Mouse (Mus musculus) adrenal gland, adult 10 weeks (tissue): ENCODE data around the gene Arhgap23. TPM values are rescaled to one million over a fixed set of nuclear protein-coding genes. Genes with fewer than 3 reads are reported as not detected.

Experiments
- polyA plus RNA-seq: library from polyadenylated mRNA; stranded (reverse); fragments of 350-450 nt; fragmentation: Illumina TruSeq; extraction: RNeasy Lipid Tissue Mini Kit (QIAGEN cat#74804); gene quantifications from one replicate; pipeline ENCODE4 v1.2.3, GENCODE M21; 2014; ENCODE audit warnings: low read depth, low replicate concordance

Gene Arhgap23
- 10.8 TPM for polyA plus RNA-seq

DNA sequence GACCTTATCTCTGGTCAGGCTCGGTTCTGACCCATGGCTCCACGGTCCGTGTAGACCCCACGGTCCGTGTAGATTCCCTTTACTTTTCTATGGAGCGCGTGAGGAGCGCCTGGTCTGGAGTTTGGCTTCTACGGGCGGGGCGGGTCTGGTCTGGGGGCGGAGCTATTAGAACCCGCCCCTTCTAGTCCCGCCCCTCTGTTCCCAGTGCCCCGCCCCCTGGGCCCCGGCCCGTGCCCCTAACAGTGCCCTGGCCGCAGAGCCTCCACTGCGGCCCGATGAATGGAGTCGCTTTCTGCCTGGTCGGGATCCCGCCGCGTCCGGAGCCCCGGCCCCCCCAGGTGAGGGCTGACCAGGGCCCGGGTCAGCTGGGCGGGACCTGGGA is at the start of gene Arhgap23:
TSS of gene Arhgap23 (plus strand) at position 204 of the 382 bp plus-strand sequence.

DNA sequence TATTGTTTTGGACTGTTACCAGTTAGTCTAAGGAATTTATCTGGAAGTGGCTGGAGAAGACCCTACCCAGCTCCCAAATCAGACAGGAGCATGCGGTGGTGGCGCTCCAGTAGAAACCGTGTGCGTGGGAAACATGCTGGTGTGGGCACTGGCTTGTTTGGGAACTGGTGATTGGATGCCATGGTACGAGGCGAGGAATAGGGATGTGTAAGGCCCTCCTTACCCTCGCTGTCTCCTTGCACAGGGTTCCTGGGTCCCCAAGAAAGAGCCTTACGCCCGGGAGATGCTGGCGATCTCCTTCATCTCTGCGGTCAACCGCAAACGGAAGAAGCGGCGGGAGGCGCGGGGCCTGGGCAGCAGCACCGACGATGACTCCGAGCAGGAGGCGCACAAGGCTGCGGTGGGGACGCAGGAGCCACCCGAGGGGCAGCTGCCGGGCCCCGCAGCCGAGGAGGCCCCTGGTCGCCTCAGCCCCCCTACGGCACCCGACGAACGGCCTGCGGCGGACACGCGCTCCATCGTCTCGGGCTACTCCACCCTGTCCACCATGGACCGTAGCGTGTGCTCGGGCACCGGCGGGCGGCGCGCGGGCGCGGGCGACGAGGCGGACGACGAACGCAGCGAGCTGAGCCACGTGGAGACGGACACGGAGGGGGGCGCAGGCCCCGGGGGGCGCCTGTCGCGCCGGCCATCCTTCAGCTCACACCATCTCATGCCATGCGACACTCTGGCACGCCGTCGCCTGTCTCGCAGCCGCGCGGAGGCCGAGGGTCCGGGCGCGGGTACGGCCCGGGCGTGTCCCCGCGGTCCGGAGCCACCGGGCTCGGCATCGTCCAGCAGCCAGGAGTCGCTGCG is 84.8 kb downstream of the Arhgap23 start, which contains the start of gene 4933428G20Rik:
TSS of gene 4933428G20Rik (minus strand) at position 476 of the 855 bp plus-strand sequence.

Other genes starting within 250 kb of the Arhgap23 start
- 141 TPM for gene Kpnb1, start 227.7 kb upstream of the Arhgap23 start, polyA plus RNA-seq
- gene Npepps, start 134.9 kb upstream of the Arhgap23 start, polyA plus RNA-seq, result 140 TPM
- 33.5 TPM for gene Mrpl45, start 99.8 kb upstream of the Arhgap23 start, polyA plus RNA-seq
- gene Gpr179, start 63.5 kb upstream of the Arhgap23 start, polyA plus RNA-seq, result 0.17 TPM
- gene Socs7, start 53.0 kb upstream of the Arhgap23 start, polyA plus RNA-seq, result 11.1 TPM
- not detected for gene 4933428G20Rik, start 84.8 kb downstream of the Arhgap23 start, polyA plus RNA-seq
- gene Srcin1, start 160.7 kb downstream of the Arhgap23 start, polyA plus RNA-seq, result 3.6 TPM
- gene Epop, start 214.2 kb downstream of the Arhgap23 start, polyA plus RNA-seq, result 0.23 TPM
- 7.2 TPM for gene Mllt6, start 247.9 kb downstream of the Arhgap23 start, polyA plus RNA-seq